Mouse (Mus musculus): ENCODE data around the gene Kdm6a. TPM values are rescaled to one million over a fixed set of nuclear protein-coding genes. Genes with fewer than 3 reads are reported as not detected.

Kdm6a gene
- polyA plus RNA-seq, 1 experiment from 2014 or later = 39.9 TPM

GRCm38 (mm10) chrX:18168940-18169339 lies 6.6 kb downstream of the Kdm6a start:
- no peaks in the 10 kb centered on the region for H3K4me1 ChIP-seq (ENCODE audit: control insufficient read depth, insufficient read depth, low read length)
- DNase-seq (ENCODE audit: low spot score) = no peak
- H3K9ac ChIP-seq (ENCODE audit: low read length) = no peak overlapping the region
- no peak overlapping the region for H3K4me3 ChIP-seq (ENCODE audit: low read depth, low read length)
- no peak for ATAC-seq (ENCODE audit: insufficient read depth, low FRiP score, low TSS enrichment)
- H3K36me3 ChIP-seq (ENCODE audit: control insufficient read depth, insufficient read depth, low read length) = no peaks in the 10 kb centered on the region
- no peaks in the 10 kb centered on the region for H3K27me3 ChIP-seq (ENCODE audit: control insufficient read depth, insufficient read depth, low read length)
- no peak overlapping the region for H3K4me2 ChIP-seq (ENCODE audit: low read depth)
- H3K27ac ChIP-seq (ENCODE audit: low read depth, low read length) = no peak overlapping the region
- H3K9me3 ChIP-seq (ENCODE audit: control insufficient read depth, low read length) = no peaks in the 10 kb centered on the region
- WGBS = 83% methylated on average over 1 of the region's 1 CpGs

- 50% methylated on average over 4 of the region's 4 CpGs for WGBS
- Histone ChIP-seq H3K4me3 (ENCODE audit: low read depth, low read length) (no peak overlapping the region), H3K36me3 (ENCODE audit: control insufficient read depth, insufficient read depth, low read length) (no peaks in the 10 kb centered on the region), H3K9me3 (ENCODE audit: control insufficient read depth, low read length) (no peaks in the 10 kb centered on the region), H3K27ac (ENCODE audit: low read depth, low read length) (no peak overlapping the region), H3K4me1 (ENCODE audit: control insufficient read depth, insufficient read depth, low read length) (no peaks in the 10 kb centered on the region), H3K9ac (ENCODE audit: low read length) (no peak overlapping the region), H3K4me2 (ENCODE audit: low read depth) (no peak overlapping the region), H3K27me3 (ENCODE audit: control insufficient read depth, insufficient read depth, low read length) (no peaks in the 10 kb centered on the region)
- DNase-seq (ENCODE audit: low spot score) = no peak
- no peak for ATAC-seq (ENCODE audit: insufficient read depth, low FRiP score, low TSS enrichment)
These were observed 12.5 kb downstream of the Kdm6a start for GRCm38 (mm10) chrX:18174831-18175230.

- Histone ChIP-seq H3K4me1 (ENCODE audit: control insufficient read depth, insufficient read depth, low read length) (no peaks in the 10 kb centered on the region), H3K27ac (ENCODE audit: low read depth, low read length) (no peak overlapping the region), H3K4me2 (ENCODE audit: low read depth) (no peak overlapping the region), H3K4me3 (ENCODE audit: low read depth, low read length) (no peak overlapping the region), H3K36me3 (ENCODE audit: control insufficient read depth, insufficient read depth, low read length) (no peaks in the 10 kb centered on the region), H3K27me3 (ENCODE audit: control insufficient read depth, insufficient read depth, low read length) (no peaks in the 10 kb centered on the region), H3K9ac (ENCODE audit: low read length) (no peak overlapping the region), H3K9me3 (ENCODE audit: control insufficient read depth, low read length) (no peaks in the 10 kb centered on the region)
- WGBS = 89% methylated on average over 4 of the region's 4 CpGs
- ATAC-seq (ENCODE audit: insufficient read depth, low FRiP score, low TSS enrichment) (no peak), DNase-seq (ENCODE audit: low spot score) (no peak)
These were observed 15.4 kb downstream of the Kdm6a start for GRCm38 (mm10) chrX:18177803-18178202.

GRCm38 (mm10) chrX:18179492-18179891 lies 17.1 kb downstream of the Kdm6a start:
- no peak overlapping the region for H3K9ac ChIP-seq (ENCODE audit: low read length)
- H3K4me3 ChIP-seq (ENCODE audit: low read depth, low read length) = no peak overlapping the region
- H3K9me3 ChIP-seq (ENCODE audit: control insufficient read depth, low read length) = no peaks in the 10 kb centered on the region
- H3K4me2 ChIP-seq (ENCODE audit: low read depth) = no peak overlapping the region
- DNase-seq (ENCODE audit: low spot score) = no peak
- H3K27me3 ChIP-seq (ENCODE audit: control insufficient read depth, insufficient read depth, low read length) = no peaks in the 10 kb centered on the region
- no peaks in the 10 kb centered on the region for H3K4me1 ChIP-seq (ENCODE audit: control insufficient read depth, insufficient read depth, low read length)
- H3K27ac ChIP-seq (ENCODE audit: low read depth, low read length) = no peak overlapping the region
- no peak for ATAC-seq (ENCODE audit: insufficient read depth, low FRiP score, low TSS enrichment)
- no peaks in the 10 kb centered on the region for H3K36me3 ChIP-seq (ENCODE audit: control insufficient read depth, insufficient read depth, low read length)
- 86% methylated on average over 1 of the region's 1 CpGs for WGBS

- Histone ChIP-seq H3K4me2 (ENCODE audit: low read depth) (no peak overlapping the region), H3K9ac (ENCODE audit: low read length) (no peak overlapping the region), H3K36me3 (ENCODE audit: control insufficient read depth, insufficient read depth, low read length) (no peaks in the 10 kb centered on the region), H3K9me3 (ENCODE audit: control insufficient read depth, low read length) (no peaks in the 10 kb centered on the region), H3K4me3 (ENCODE audit: low read depth, low read length) (no peak overlapping the region), H3K4me1 (ENCODE audit: control insufficient read depth, insufficient read depth, low read length) (no peaks in the 10 kb centered on the region), H3K27me3 (ENCODE audit: control insufficient read depth, insufficient read depth, low read length) (no peaks in the 10 kb centered on the region), H3K27ac (ENCODE audit: low read depth, low read length) (no peak overlapping the region)
- ATAC-seq (ENCODE audit: insufficient read depth, low FRiP score, low TSS enrichment) = no peak
- DNase-seq (ENCODE audit: low spot score) = no peak
These were observed 24.8 kb downstream of the Kdm6a start for GRCm38 (mm10) chrX:18187203-18187602.

GRCm38 (mm10) chrX:18188293-18188692 lies 25.9 kb downstream of the Kdm6a start:
- H3K4me2 ChIP-seq (ENCODE audit: low read depth) = no peak overlapping the region
- H3K27me3 ChIP-seq (ENCODE audit: control insufficient read depth, insufficient read depth, low read length) = no peaks in the 10 kb centered on the region
- DNase-seq (ENCODE audit: low spot score) = no peak
- H3K4me1 ChIP-seq (ENCODE audit: control insufficient read depth, insufficient read depth, low read length) = no peaks in the 10 kb centered on the region
- WGBS = 88% methylated on average over 2 of the region's 2 CpGs
- H3K27ac ChIP-seq (ENCODE audit: low read depth, low read length) = no peak overlapping the region
- H3K36me3 ChIP-seq (ENCODE audit: control insufficient read depth, insufficient read depth, low read length) = no peaks in the 10 kb centered on the region
- no peak overlapping the region for H3K4me3 ChIP-seq (ENCODE audit: low read depth, low read length)
- H3K9ac ChIP-seq (ENCODE audit: low read length) = no peak overlapping the region
- H3K9me3 ChIP-seq (ENCODE audit: control insufficient read depth, low read length) = no peaks in the 10 kb centered on the region
- ATAC-seq (ENCODE audit: insufficient read depth, low FRiP score, low TSS enrichment) = no peak

- Histone ChIP-seq H3K9me3 (ENCODE audit: control insufficient read depth, low read length) (no peaks in the 10 kb centered on the region), H3K4me3 (ENCODE audit: low read depth, low read length) (no peak overlapping the region), H3K4me1 (ENCODE audit: control insufficient read depth, insufficient read depth, low read length) (no peaks in the 10 kb centered on the region), H3K27ac (ENCODE audit: low read depth, low read length) (no peak overlapping the region), H3K4me2 (ENCODE audit: low read depth) (no peak overlapping the region), H3K27me3 (ENCODE audit: control insufficient read depth, insufficient read depth, low read length) (no peaks in the 10 kb centered on the region), H3K9ac (ENCODE audit: low read length) (no peak overlapping the region), H3K36me3 (ENCODE audit: control insufficient read depth, insufficient read depth, low read length) (no peaks in the 10 kb centered on the region)
- 84% methylated on average over 1 of the region's 1 CpGs for WGBS
- DNase-seq (ENCODE audit: low spot score) = no peak
- ATAC-seq (ENCODE audit: insufficient read depth, low FRiP score, low TSS enrichment) = no peak
These were observed 77.2 kb downstream of the Kdm6a start for GRCm38 (mm10) chrX:18239572-18239971.

GRCm38 (mm10) chrX:18250621-18251020 lies 88.2 kb downstream of the Kdm6a start:
- Histone ChIP-seq H3K27me3 (ENCODE audit: control insufficient read depth, insufficient read depth, low read length) (no peaks in the 10 kb centered on the region), H3K4me2 (ENCODE audit: low read depth) (no peak overlapping the region), H3K9ac (ENCODE audit: low read length) (no peak overlapping the region), H3K27ac (ENCODE audit: low read depth, low read length) (no peak overlapping the region), H3K36me3 (ENCODE audit: control insufficient read depth, insufficient read depth, low read length) (no peaks in the 10 kb centered on the region; the same call in 1 of the 2 replicates), H3K4me3 (ENCODE audit: low read depth, low read length) (no peak overlapping the region), H3K9me3 (ENCODE audit: control insufficient read depth, low read length) (no peaks in the 10 kb centered on the region), H3K4me1 (ENCODE audit: control insufficient read depth, insufficient read depth, low read length) (no peaks in the 10 kb centered on the region)
- DNase-seq (ENCODE audit: low spot score) (no peak), ATAC-seq (ENCODE audit: insufficient read depth, low FRiP score, low TSS enrichment) (no peak)
- WGBS = 94% methylated on average over 4 of the region's 4 CpGs

GRCm38 (mm10) chrX:18254767-18255166 lies 92.4 kb downstream of the Kdm6a start:
- Histone ChIP-seq H3K4me1 (ENCODE audit: control insufficient read depth, insufficient read depth, low read length) (no peaks in the 10 kb centered on the region), H3K27ac (ENCODE audit: low read depth, low read length) (no peak overlapping the region), H3K27me3 (ENCODE audit: control insufficient read depth, insufficient read depth, low read length) (no peaks in the 10 kb centered on the region), H3K9me3 (ENCODE audit: control insufficient read depth, low read length) (no peaks in the 10 kb centered on the region), H3K4me2 (ENCODE audit: low read depth) (no peak overlapping the region), H3K4me3 (ENCODE audit: low read depth, low read length) (no peak overlapping the region), H3K9ac (ENCODE audit: low read length) (no peak overlapping the region), H3K36me3 (ENCODE audit: control insufficient read depth, insufficient read depth, low read length) (peaks cover 2% of the 10 kb centered on the region; the same call in 1 of the 2 replicates)
- DNase-seq (ENCODE audit: low spot score) (peak; percentile 19), ATAC-seq (ENCODE audit: insufficient read depth, low FRiP score, low TSS enrichment) (peak; percentile 45; the same call in 1 of the 2 replicates)
- 59% methylated on average over 4 of the region's 4 CpGs for WGBS

Measured in neural tube, embryonic 11.5 days (tissue).